Mouse (Mus musculus) megakaryocyte progenitor cell, adult 5-6 weeks (primary cell): ENCODE measurements around the gene Bpifb3. TPM values are rescaled to one million over a fixed set of nuclear protein-coding genes. Genes with fewer than 3 reads are reported as not detected.

Experiments used
- total RNA-seq, 2 experiments: library from RNA; stranded (forward) in 1 of 2; stranded (reverse) in 1 of 2; fragments of 157-497, 149-512 nt in 1 of 2; fragments of 200-1000 nt in 1 of 2; gene quantifications; 2 replicates each; pipeline versions ENCODE4 v1.2.3 to v1.2.4; 2015 to 2017

The Bpifb3 gene
- total RNA-seq, 2 experiments from 2014 or later = not detected

Other genes starting within 250 kb of the Bpifb3 start
- gene Dnmt3c, start 221.6 kb upstream of the Bpifb3 start, total RNA-seq (2015) = 0.07 and 0.22 TPM in 2 replicates
- 0.20 TPM in 1 of 2 replicates, not detected in the other for gene Dnmt3c, start 221.6 kb upstream of the Bpifb3 start, total RNA-seq (2017)
- gene Mapre1, start 177.0 kb upstream of the Bpifb3 start, total RNA-seq (2015) = 121 and 132 TPM in 2 replicates
- gene Mapre1, start 177.0 kb upstream of the Bpifb3 start, total RNA-seq (2017) = 221 and 234 TPM in 2 replicates
- 0.05 TPM in 1 of 2 replicates, not detected in the other for gene Efcab8, start 138.3 kb upstream of the Bpifb3 start, total RNA-seq (2015)
- 0.14 and 0.17 TPM in 2 replicates for gene Efcab8, start 138.3 kb upstream of the Bpifb3 start, total RNA-seq (2017)
- gene Sun5, start 47.1 kb upstream of the Bpifb3 start, total RNA-seq (2015) = not detected in 2 replicates
- gene Sun5, start 47.1 kb upstream of the Bpifb3 start, total RNA-seq (2017) = not detected in 2 replicates
- not detected in 2 replicates for gene Bpifb2, start 43.2 kb upstream of the Bpifb3 start, total RNA-seq (2015)
- not detected in 2 replicates for gene Bpifb2, start 43.2 kb upstream of the Bpifb3 start, total RNA-seq (2017)
- gene Bpifb6, start 17.8 kb upstream of the Bpifb3 start, total RNA-seq (2015) = not detected in 2 replicates
- not detected in 2 replicates for gene Bpifb6, start 17.8 kb upstream of the Bpifb3 start, total RNA-seq (2017)
- gene Bpifb4, start 20.0 kb downstream of the Bpifb3 start, total RNA-seq (2015) = not detected in 2 replicates
- not detected in 2 replicates for gene Bpifb4, start 20.0 kb downstream of the Bpifb3 start, total RNA-seq (2017)
- not detected in 2 replicates for gene Bpifa6, start 56.7 kb downstream of the Bpifb3 start, total RNA-seq (2015)
- gene Bpifa6, start 56.7 kb downstream of the Bpifb3 start, total RNA-seq (2017) = not detected in 2 replicates
- gene Bpifa2, start 90.0 kb downstream of the Bpifb3 start, total RNA-seq (2015) = not detected in 2 replicates
- not detected in 2 replicates for gene Bpifa2, start 90.0 kb downstream of the Bpifb3 start, total RNA-seq (2017)
- not detected in 2 replicates for gene Bpifa3, start 212.1 kb downstream of the Bpifb3 start, total RNA-seq (2015)
- gene Bpifa3, start 212.1 kb downstream of the Bpifb3 start, total RNA-seq (2017) = not detected in 2 replicates
- not detected in 2 replicates for gene Bpifa1, start 224.7 kb downstream of the Bpifb3 start, total RNA-seq (2015)
- gene Bpifa1, start 224.7 kb downstream of the Bpifb3 start, total RNA-seq (2017) = not detected in 2 replicates
- gene Bpifa5, start 244.4 kb downstream of the Bpifb3 start, total RNA-seq (2015) = not detected in 2 replicates
- not detected in 2 replicates for gene Bpifa5, start 244.4 kb downstream of the Bpifb3 start, total RNA-seq (2017)